Mouse (Mus musculus): Measurements from ENCODE around the gene Gemin5. TPM values are rescaled to one million over a fixed set of nuclear protein-coding genes. Genes with fewer than 3 reads are reported as not detected.

Gene Gemin5
- polyA plus RNA-seq (2014; fragmentation: Illumina TruSeq; extraction: RNeasy Lipid Tissue Mini Kit (QIAGEN cat#74804); ENCODE audit: insufficient read depth, low read depth, low replicate concordance): 3.2 TPM

DNA sequence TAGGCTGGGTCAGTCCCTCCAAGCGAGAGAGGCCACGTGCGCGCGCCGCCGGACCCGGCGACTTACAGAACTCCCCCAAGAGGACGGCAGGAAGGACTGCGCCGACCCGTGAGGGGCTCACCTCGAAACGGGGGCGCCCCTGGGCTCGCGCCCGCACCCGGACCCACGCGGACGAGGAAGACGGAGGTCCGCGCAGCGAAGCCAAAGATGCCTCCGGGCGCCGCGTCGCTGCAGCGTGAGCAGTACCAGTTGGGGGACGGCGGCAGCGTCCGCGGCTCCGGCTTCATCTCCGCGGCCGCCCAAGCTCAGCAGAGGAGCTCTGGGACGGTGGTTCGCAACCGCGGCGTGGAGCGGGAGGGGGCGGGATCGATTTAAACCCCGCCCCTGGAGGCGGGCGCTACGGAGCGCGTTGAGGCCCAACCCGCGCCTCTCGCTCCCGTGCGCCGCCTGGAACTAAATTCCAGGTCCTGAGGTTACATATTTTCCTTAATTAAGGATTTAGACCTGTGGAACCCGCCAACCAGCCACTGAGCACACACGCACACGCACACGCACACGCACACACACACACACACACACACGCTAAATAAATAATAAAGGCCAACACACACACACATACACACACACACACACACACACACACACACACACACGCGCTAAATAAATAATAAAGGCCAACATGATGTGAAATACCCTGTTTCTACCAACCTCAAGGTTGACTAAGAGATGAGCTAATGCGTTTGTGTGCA lies at the start of gene Gemin5:
Gemin5 (minus strand) TSS at position 373 of the 749 bp plus-strand sequence.

GRCm38 (mm10) chr11:58199229-58200037 lies 31.1 kb upstream of the Gemin5 start, which contains the start of the genes Igtp and Irgm2:
Gene Igtp (plus strand): TSS chr11:58199556.
Gene Irgm2 (plus strand): TSS chr11:58199618.

DNA sequence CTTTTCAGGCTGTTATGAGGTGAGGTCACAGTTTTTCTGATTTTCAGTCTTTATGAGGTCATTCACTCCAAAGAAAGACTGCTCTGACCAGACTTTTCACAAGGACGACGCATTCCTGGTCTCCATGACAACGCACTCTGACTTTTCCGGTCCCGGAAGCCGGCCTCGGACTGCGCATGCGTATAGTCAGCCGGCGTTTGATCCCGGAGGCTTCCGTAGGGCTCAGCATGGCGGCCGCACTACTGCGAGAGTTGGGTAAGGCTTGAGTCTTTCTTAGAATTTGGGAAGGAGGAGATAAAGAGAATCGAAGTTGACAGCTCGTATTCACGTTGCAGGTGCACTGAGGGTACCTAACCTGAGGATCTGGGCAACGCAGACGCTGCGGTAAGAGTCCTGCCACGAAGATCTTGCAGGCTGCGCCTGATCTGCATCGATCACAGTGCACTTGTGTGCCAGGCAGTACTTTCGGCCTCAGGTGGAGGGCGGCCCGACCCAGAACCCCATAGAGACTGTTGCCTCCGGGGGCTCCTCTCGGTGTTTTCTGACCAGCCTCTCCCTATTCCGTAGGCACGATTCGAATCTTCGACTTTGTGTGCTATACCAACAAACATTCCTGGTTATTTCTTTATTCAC lies 3.2 kb upstream of the Gemin5 start, which contains the start of gene Mrpl22:
Mrpl22 (plus strand) TSS at position 203 of the 633 bp plus-strand sequence.

DNA sequence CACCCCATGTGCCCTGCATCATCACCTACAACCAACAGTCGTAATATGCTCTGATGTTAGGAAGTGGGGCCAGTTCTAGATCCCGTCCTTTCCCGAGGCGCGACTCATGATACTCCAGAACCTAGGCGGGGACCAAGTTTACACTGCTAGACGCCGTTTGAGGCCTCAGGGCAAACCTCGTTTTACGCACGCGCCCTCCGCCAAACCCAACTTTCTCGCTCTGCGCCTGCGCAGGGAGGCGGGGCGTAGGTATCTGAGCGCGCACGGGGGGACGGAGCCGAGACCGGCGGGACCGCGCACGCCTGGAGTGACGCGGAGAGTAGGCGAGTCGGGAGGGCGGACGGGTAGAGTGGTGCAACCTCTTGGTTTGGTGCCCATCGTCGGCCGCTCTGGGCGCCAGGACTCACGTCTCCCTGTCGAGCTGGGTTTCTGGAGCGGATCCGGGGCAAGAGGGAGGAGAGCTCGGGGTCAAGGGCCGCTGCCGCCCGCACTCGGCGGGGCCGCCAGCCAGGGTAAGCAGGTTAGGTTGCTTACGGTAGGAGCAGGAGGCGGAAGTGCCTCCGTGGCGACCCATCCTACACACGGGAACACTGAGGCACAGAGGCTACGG lies 64.5 kb downstream of the Gemin5 start, which contains the start of gene Cnot8:
Cnot8 (plus strand) TSS at position 457 of the 610 bp plus-strand sequence.

DNA sequence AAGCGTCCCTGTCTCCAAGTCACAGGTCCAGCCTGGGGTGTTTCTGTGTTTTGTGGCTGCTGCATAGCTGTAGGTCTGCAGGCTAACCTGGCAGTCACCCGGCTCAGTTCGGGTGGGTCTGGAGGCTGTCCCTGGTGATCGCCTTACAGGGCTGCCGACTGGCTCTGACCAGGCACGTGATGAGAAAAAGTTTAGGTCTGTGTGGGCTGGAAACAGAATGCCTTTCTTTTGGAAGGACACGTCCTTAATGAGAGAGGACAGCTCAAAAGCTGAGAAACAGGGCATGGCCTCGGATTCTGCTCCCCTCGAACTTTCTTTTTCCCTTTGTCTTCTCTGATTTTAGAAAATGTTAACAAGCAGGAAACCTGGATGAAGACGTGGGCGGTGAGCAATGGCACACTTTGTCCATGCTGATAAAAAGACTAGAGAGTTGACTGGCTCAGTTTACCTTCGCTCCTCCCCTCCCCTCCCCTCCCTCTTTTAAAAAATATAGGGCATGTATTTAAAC lies 75.3 kb downstream of the Gemin5 start, which contains the start of gene Gm12248:
Gm12248 (minus strand) TSS at position 114 of the 508 bp plus-strand sequence.

Other genes starting within 250 kb of the Gemin5 start
- gene Larp1, start 159.5 kb downstream of the Gemin5 start, polyA plus RNA-seq (2014; fragmentation: Illumina TruSeq; extraction: RNeasy Lipid Tissue Mini Kit (QIAGEN cat#74804); ENCODE audit: insufficient read depth, low read depth, low replicate concordance): 15.8 TPM
- gene Gm12248, start 75.4 kb downstream of the Gemin5 start, polyA plus RNA-seq (2014; fragmentation: Illumina TruSeq; extraction: RNeasy Lipid Tissue Mini Kit (QIAGEN cat#74804); ENCODE audit: insufficient read depth, low read depth, low replicate concordance): not detected
- 48.9 TPM for gene Cnot8, start 64.4 kb downstream of the Gemin5 start, polyA plus RNA-seq (2014; fragmentation: Illumina TruSeq; extraction: RNeasy Lipid Tissue Mini Kit (QIAGEN cat#74804); ENCODE audit: insufficient read depth, low read depth, low replicate concordance)
- 37.1 TPM for gene Mrpl22, start 3.1 kb upstream of the Gemin5 start, polyA plus RNA-seq (2014; fragmentation: Illumina TruSeq; extraction: RNeasy Lipid Tissue Mini Kit (QIAGEN cat#74804); ENCODE audit: insufficient read depth, low read depth, low replicate concordance)
- gene Igtp, start 31.0 kb upstream of the Gemin5 start, polyA plus RNA-seq (2014; fragmentation: Illumina TruSeq; extraction: RNeasy Lipid Tissue Mini Kit (QIAGEN cat#74804); ENCODE audit: insufficient read depth, low read depth, low replicate concordance): 25.1 TPM
- 15.3 TPM for gene Irgm2, start 31.1 kb upstream of the Gemin5 start, polyA plus RNA-seq (2014; fragmentation: Illumina TruSeq; extraction: RNeasy Lipid Tissue Mini Kit (QIAGEN cat#74804); ENCODE audit: insufficient read depth, low read depth, low replicate concordance)
- gene 4930438A08Rik, start 106.3 kb upstream of the Gemin5 start, polyA plus RNA-seq (2014; fragmentation: Illumina TruSeq; extraction: RNeasy Lipid Tissue Mini Kit (QIAGEN cat#74804); ENCODE audit: insufficient read depth, low read depth, low replicate concordance): not detected
- gene Zfp692, start 138.5 kb upstream of the Gemin5 start, polyA plus RNA-seq (2014; fragmentation: Illumina TruSeq; extraction: RNeasy Lipid Tissue Mini Kit (QIAGEN cat#74804); ENCODE audit: insufficient read depth, low read depth, low replicate concordance): 7.7 TPM
- gene Zfp672, start 161.8 kb upstream of the Gemin5 start, polyA plus RNA-seq (2014; fragmentation: Illumina TruSeq; extraction: RNeasy Lipid Tissue Mini Kit (QIAGEN cat#74804); ENCODE audit: insufficient read depth, low read depth, low replicate concordance): 25.2 TPM
- 20.4 TPM for gene Sh3bp5l, start 162.2 kb upstream of the Gemin5 start, polyA plus RNA-seq (2014; fragmentation: Illumina TruSeq; extraction: RNeasy Lipid Tissue Mini Kit (QIAGEN cat#74804); ENCODE audit: insufficient read depth, low read depth, low replicate concordance)
- gene Lypd8, start 210.5 kb upstream of the Gemin5 start, polyA plus RNA-seq (2014; fragmentation: Illumina TruSeq; extraction: RNeasy Lipid Tissue Mini Kit (QIAGEN cat#74804); ENCODE audit: insufficient read depth, low read depth, low replicate concordance): 0.82 TPM